ENCODE assay signal across 22 mouse cellular contexts in genomic region chr7:109631330-109631729, GRCm38 (mm10).
A peak's percentile ranks its signal among the peaks of the same experiment; 100 is the strongest.
DNase-seq lines count a peak whose midpoint lies in the region; ATAC-seq and TF ChIP-seq lines count a peak whose summit lies in the region.
"Had no signal": no experiment of that assay in that cellular context is flagged by ENCODE, and none has a peak within 500 bp of the region (broad histone marks: within the 10 kb centered on the region; RNA-seq: fewer than 3 reads in every experiment).

No protein-coding gene starts in this region.

- H3K27ac ChIP-seq in heart, embryonic 11.5 days (ENCODE audit: low read depth, low read length) = 0 out of 2 replicates have a peak overlapping the region, but pooled peaks have one; percentile 6
- H3K27ac ChIP-seq in kidney, embryonic 16.5 days (ENCODE audit: low read length) = 0 out of 2 replicates have a peak overlapping the region, but pooled peaks have one; percentile 8
- H3K27ac ChIP-seq in testis, adult 2 months (ENCODE audit: control insufficient read depth, insufficient read depth, low read depth, low read length) = peak overlapping the region; percentile 14; the same call in 1 of the 2 replicates
- no peak overlapping the region for H3K27ac ChIP-seq in forebrain, embryonic 15.5 days (replicated peaks)
- H3K27ac ChIP-seq: embryonic facial prominence, embryonic 10.5 days; forebrain, embryonic 10.5 days; hindbrain, embryonic 10.5 days; hindbrain, embryonic 14.5 days; intestine, embryonic 15.5 days had no signal

- no peak overlapping the region for H3K4me2 ChIP-seq in heart, embryonic 11.5 days
- no peak overlapping the region for H3K4me2 ChIP-seq in kidney, embryonic 16.5 days (replicated peaks; ENCODE audit: low read depth, low read length)
- H3K4me2 ChIP-seq in forebrain, embryonic 15.5 days (replicated peaks) = no peak overlapping the region
- H3K4me2 ChIP-seq: hindbrain, embryonic 14.5 days; intestine, embryonic 15.5 days had no signal

- no peak for DNase-seq in heart, adult 8-10 months (ENCODE audit: low spot score)
- no peak for DNase-seq in kidney, adult 8-10 months
- DNase-seq in testis, postnatal 10 days (ENCODE audit: low spot score) = no peak
- DNase-seq in urinary bladder, adult 2 months (ENCODE audit: low spot score) = no peak
- DNase-seq: adrenal gland, adult 2 months; adrenal gland, postnatal 25 days; cerebellum, adult 18-20 months; cerebellum, postnatal 10 days; gastrocnemius, postnatal 10 days; heart, postnatal 10 days had no signal

- peaks cover 34% of the 10 kb centered on the region for H3K4me1 ChIP-seq in heart, embryonic 11.5 days (ENCODE audit: control insufficient read depth, insufficient read depth, low read length)
- peaks cover 6% of the 10 kb centered on the region; the same call in 1 of the 2 replicates for H3K4me1 ChIP-seq in kidney, embryonic 16.5 days (ENCODE audit: insufficient read depth, low read length)
- H3K4me1 ChIP-seq in testis, adult 2 months (ENCODE audit: control insufficient read depth, insufficient read depth, low read length) = no peaks in the 10 kb centered on the region
- H3K4me1 ChIP-seq in forebrain, embryonic 15.5 days = no peaks in the 10 kb centered on the region

- no peak for TF ChIP-seq POLR2A in testis, adult 2 months (IDR thresholded peaks at IDR 0.05; ENCODE audit: control insufficient read depth, low read depth, low read length)

- H3K36me3 ChIP-seq in heart, embryonic 11.5 days (ENCODE audit: control insufficient read depth, insufficient read depth, low read length) = no peaks in the 10 kb centered on the region
- no peaks in the 10 kb centered on the region for H3K36me3 ChIP-seq in kidney, embryonic 16.5 days (ENCODE audit: insufficient read depth, low read length)
- no peaks in the 10 kb centered on the region for H3K36me3 ChIP-seq in testis, adult 2 months (ENCODE audit: control insufficient read depth, insufficient read depth, low read length)
- no peaks in the 10 kb centered on the region for H3K36me3 ChIP-seq in forebrain, embryonic 15.5 days
- H3K36me3 ChIP-seq: embryonic facial prominence, embryonic 10.5 days; forebrain, embryonic 10.5 days; heart, embryonic 10.5 days; hindbrain, embryonic 10.5 days; intestine, embryonic 15.5 days had no signal

- no peaks in the 10 kb centered on the region for H3K9me3 ChIP-seq in heart, embryonic 11.5 days (replicated peaks; ENCODE audit: control insufficient read depth, low read length)
- no peaks in the 10 kb centered on the region for H3K9me3 ChIP-seq in kidney, embryonic 16.5 days (ENCODE audit: low read length)
- no peaks in the 10 kb centered on the region for H3K9me3 ChIP-seq in forebrain, embryonic 15.5 days
- H3K9me3 ChIP-seq: embryonic facial prominence, embryonic 10.5 days; forebrain, embryonic 10.5 days; heart, embryonic 10.5 days; hindbrain, embryonic 10.5 days; intestine, embryonic 15.5 days had no signal

- TF ChIP-seq CTCF in testis, adult 2 months (IDR thresholded peaks at IDR 0.05; ENCODE audit: control insufficient read depth, insufficient read depth, insufficient replicate concordance, low read depth, low read length) = no peak

- no peak for ATAC-seq in heart, embryonic 11.5 days (replicated peaks; ENCODE audit: insufficient number of reproducible peaks, low FRiP score, low TSS enrichment)
- no peak for ATAC-seq in kidney, embryonic 16.5 days (ENCODE audit: low FRiP score, low TSS enrichment)
- ATAC-seq in forebrain, embryonic 15.5 days (replicated peaks) = no peak
- ATAC-seq: forebrain, embryonic 14.5 days; intestine, embryonic 15.5 days had no signal

- H3K9ac ChIP-seq in heart, embryonic 11.5 days (ENCODE audit: low read depth, low read length) = no peak overlapping the region
- H3K9ac ChIP-seq in kidney, embryonic 16.5 days (replicated peaks; ENCODE audit: low read length) = no peak overlapping the region
- no peak overlapping the region for H3K9ac ChIP-seq in forebrain, embryonic 15.5 days (replicated peaks)
- H3K9ac ChIP-seq: hindbrain, embryonic 14.5 days; intestine, embryonic 15.5 days had no signal

- H3K27me3 ChIP-seq in heart, embryonic 11.5 days (ENCODE audit: control insufficient read depth, insufficient read depth, low read length) = no peaks in the 10 kb centered on the region
- H3K27me3 ChIP-seq in kidney, embryonic 16.5 days (ENCODE audit: insufficient read depth, low read length) = no peaks in the 10 kb centered on the region
- no peaks in the 10 kb centered on the region for H3K27me3 ChIP-seq in testis, adult 2 months (ENCODE audit: control insufficient read depth, insufficient read depth, low read length)
- H3K27me3 ChIP-seq in forebrain, embryonic 15.5 days = no peaks in the 10 kb centered on the region
- H3K27me3 ChIP-seq: intestine, embryonic 15.5 days had no signal

- no peak overlapping the region for H3K4me3 ChIP-seq in heart, embryonic 11.5 days (ENCODE audit: low read depth, low read length)
- H3K4me3 ChIP-seq in kidney, embryonic 16.5 days (ENCODE audit: low read length) = no peak overlapping the region
- no peak overlapping the region for H3K4me3 ChIP-seq in testis, adult 2 months (ENCODE audit: control insufficient read depth, low read depth, low read length)
- H3K4me3 ChIP-seq in forebrain, embryonic 15.5 days = no peak overlapping the region
- H3K4me3 ChIP-seq: embryonic facial prominence, embryonic 10.5 days; erythroblast, embryonic 14.5 days; forebrain, embryonic 10.5 days; heart, embryonic 10.5 days; hindbrain, embryonic 10.5 days; intestine, embryonic 15.5 days had no signal

- 64% methylated on average over 6 of the region's 6 CpGs for WGBS in heart, embryonic 11.5 days (ENCODE audit: insufficient replicate concordance)
- WGBS in kidney, embryonic 16.5 days = 71% methylated on average over 6 of the region's 6 CpGs
- WGBS in forebrain, embryonic 15.5 days = 80% methylated on average over 6 of the region's 6 CpGs
